Mouse (Mus musculus) midbrain, embryonic 11.5 days (tissue): ENCODE measurements around the gene Hsp90ab1. TPM values are rescaled to one million over a fixed set of nuclear protein-coding genes. Genes with fewer than 3 reads are reported as not detected.

Experiments
- ATAC-seq: fragments of 200-750 bp; cut with Nextera tagmentation; 2 replicates; pipeline ENCODE4 v1.8.0; 2017; ENCODE audit warnings: moderate TSS enrichment, moderate library complexity; ENCODE audit not compliant: low FRiP score
- DNase-seq: peaks from one replicate; pipeline ENCODE4 v3.0.0; 2015; ENCODE audit warnings: low spot score; ENCODE audit errors: missing footprints
- H3K27ac ChIP-seq: fragments of 300-500 bp; sonication (generic); 2 replicates; pipeline ENCODE4 v1.5.1; 2014; ENCODE audit warnings: low read depth, low read length
- H3K27me3 ChIP-seq: fragments of 300-500 bp; sonication (generic); 2 replicates; pipeline ENCODE4 v1.6.1; 2014; ENCODE audit warnings: mild to moderate bottlenecking, low read length, moderate library complexity, mixed read lengths; ENCODE audit not compliant: control insufficient read depth, insufficient read depth
- H3K36me3 ChIP-seq: fragments of 300-500 bp; sonication (generic); 2 replicates; pipeline ENCODE4 v1.6.1; 2014; ENCODE audit warnings: mild to moderate bottlenecking, low read length, moderate library complexity, mixed read lengths; ENCODE audit not compliant: control insufficient read depth, insufficient read depth
- H3K4me1 ChIP-seq: fragments of 300-500 bp; sonication (generic); 2 replicates; pipeline ENCODE4 v1.6.1; 2014; ENCODE audit warnings: low read length; ENCODE audit not compliant: control insufficient read depth, insufficient read depth
- H3K4me2 ChIP-seq: fragments of 300-500 bp; sonication (generic); 2 replicates; pipeline ENCODE4 v1.6.1; 2014; ENCODE audit warnings: mild to moderate bottlenecking, moderate library complexity
- H3K4me3 ChIP-seq: fragments of 300-500 bp; sonication (generic); 2 replicates; pipeline ENCODE4 v1.5.1; 2014; ENCODE audit warnings: low read depth, low read length
- H3K9ac ChIP-seq: fragments of 300-500 bp; sonication (generic); 2 replicates; pipeline ENCODE4 v1.6.1; 2014; ENCODE audit warnings: low read length
- H3K9me3 ChIP-seq: fragments of 300-500 bp; sonication (generic); 2 replicates; pipeline ENCODE4 v1.6.1; 2016; ENCODE audit warnings: low read length; ENCODE audit not compliant: control insufficient read depth
- WGBS: fragments of 180-500 bp; shearing (Covaris S2); extraction: QIAGEN DNeasy Blood & Tissue Kit; methylation state at CpG from one replicate; pipeline ENCODE4 v1.1.7; 2014; 5-methylcytosine and 5-hydroxymethylcytosine counted together
- polyA plus RNA-seq: library from polyadenylated mRNA; unstranded; fragments of >200 nt; fragmentation: Nextera tagmentation; extraction: Ambion mirVana; gene quantifications from 2 replicates; pipeline ENCODE4 v1.2.1, GENCODE M21; 2014

The Hsp90ab1 gene
- polyA plus RNA-seq, 1 experiment from 2014 or later, result 1,690 TPM

DNA sequence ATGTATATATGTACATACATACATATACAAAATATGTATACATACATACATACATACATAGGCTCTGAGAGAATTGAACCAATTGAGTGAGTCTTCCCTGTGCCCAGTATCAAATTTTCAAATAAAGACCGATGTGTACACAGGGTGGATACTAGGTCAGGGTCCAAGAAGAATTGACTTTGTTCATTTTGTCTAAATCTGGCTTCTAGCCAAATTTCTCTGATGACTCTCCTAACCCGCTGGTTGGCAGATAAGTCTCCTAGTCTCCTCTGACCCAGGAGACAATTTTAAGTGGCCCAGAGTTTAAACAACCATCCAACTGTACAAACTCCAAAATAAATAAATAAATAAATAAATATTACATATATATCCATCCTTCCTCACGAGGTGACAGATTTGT lies 25.8 kb upstream of the Hsp90ab1 start:
- Histone ChIP-seq H3K27ac (no peak overlapping the region), H3K9ac (no peak overlapping the region; the same call in 1 of the 2 replicates), H3K4me3 (no peak overlapping the region), H3K9me3 (no peaks in the 10 kb centered on the region), H3K27me3 (peaks cover 48% of the 10 kb centered on the region), H3K4me2 (peak overlapping the region; percentile 72; the same call in 1 of the 2 replicates), H3K36me3 (no peaks in the 10 kb centered on the region), H3K4me1 (peaks cover 37% of the 10 kb centered on the region)
- WGBS, result 54% methylated on average over 3 of the region's 3 CpGs
- no peak for ATAC-seq
- no peak for DNase-seq

DNA sequence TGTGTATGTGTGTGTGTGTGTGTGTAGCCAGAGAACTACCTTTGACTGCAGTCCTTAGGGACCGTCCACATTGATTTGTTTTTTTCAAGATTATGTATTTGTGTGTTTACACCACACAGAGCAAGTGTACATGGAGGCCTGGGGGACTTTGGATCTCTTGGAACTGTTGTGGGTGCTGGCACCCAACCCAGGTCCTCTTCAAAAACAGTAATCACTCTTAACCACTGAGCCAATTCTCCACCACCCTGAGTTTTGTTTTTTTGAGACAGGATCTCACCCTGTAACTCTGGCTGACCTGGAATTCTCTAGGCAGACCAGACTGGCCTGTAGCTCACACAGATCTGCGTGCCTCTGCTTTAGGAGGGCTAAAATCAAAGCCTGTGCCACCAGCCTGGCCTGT lies 25.3 kb upstream of the Hsp90ab1 start:
- WGBS, result 80% methylated on average over 2 of the region's 2 CpGs
- peaks cover 39% of the 10 kb centered on the region for H3K4me1 ChIP-seq
- DNase-seq (no peak), ATAC-seq (no peak)
- no peak overlapping the region for H3K4me3 ChIP-seq
- H3K4me2 ChIP-seq, result no peak overlapping the region
- no peak overlapping the region for H3K9ac ChIP-seq
- H3K27ac ChIP-seq, result no peak overlapping the region
- peaks cover 48% of the 10 kb centered on the region for H3K27me3 ChIP-seq
- no peaks in the 10 kb centered on the region for H3K9me3 ChIP-seq
- no peaks in the 10 kb centered on the region for H3K36me3 ChIP-seq

DNA sequence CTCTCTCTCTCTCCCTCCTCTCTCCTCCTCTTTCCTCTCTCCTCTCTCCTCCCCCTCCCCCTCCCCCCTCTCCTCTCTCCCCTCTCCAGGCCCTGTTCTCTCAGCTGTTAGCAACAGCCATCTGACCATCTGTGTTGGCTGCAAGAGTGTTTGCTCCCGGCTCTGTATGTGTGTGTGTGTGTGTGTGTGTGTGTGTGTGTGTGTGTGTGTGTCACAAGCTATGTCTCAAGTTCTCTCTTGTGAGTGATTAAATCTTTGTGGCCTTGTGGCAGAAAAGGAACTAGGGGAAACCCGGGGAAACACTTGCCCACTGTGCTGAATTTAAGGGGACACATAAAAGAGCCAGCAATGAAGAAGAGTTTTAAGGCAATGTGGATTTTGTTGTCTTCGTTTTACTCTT lies 24.7 kb upstream of the Hsp90ab1 start:
- no peaks in the 10 kb centered on the region for H3K36me3 ChIP-seq
- no peak overlapping the region for H3K4me2 ChIP-seq
- ATAC-seq, result no peak
- H3K9me3 ChIP-seq, result no peaks in the 10 kb centered on the region
- peaks cover 42% of the 10 kb centered on the region for H3K4me1 ChIP-seq
- WGBS, result 50% methylated on average over 3 of the region's 3 CpGs
- DNase-seq, result no peak
- no peak overlapping the region for H3K4me3 ChIP-seq
- H3K9ac ChIP-seq, result no peak overlapping the region
- H3K27ac ChIP-seq, result no peak overlapping the region
- peaks cover 48% of the 10 kb centered on the region for H3K27me3 ChIP-seq

DNA sequence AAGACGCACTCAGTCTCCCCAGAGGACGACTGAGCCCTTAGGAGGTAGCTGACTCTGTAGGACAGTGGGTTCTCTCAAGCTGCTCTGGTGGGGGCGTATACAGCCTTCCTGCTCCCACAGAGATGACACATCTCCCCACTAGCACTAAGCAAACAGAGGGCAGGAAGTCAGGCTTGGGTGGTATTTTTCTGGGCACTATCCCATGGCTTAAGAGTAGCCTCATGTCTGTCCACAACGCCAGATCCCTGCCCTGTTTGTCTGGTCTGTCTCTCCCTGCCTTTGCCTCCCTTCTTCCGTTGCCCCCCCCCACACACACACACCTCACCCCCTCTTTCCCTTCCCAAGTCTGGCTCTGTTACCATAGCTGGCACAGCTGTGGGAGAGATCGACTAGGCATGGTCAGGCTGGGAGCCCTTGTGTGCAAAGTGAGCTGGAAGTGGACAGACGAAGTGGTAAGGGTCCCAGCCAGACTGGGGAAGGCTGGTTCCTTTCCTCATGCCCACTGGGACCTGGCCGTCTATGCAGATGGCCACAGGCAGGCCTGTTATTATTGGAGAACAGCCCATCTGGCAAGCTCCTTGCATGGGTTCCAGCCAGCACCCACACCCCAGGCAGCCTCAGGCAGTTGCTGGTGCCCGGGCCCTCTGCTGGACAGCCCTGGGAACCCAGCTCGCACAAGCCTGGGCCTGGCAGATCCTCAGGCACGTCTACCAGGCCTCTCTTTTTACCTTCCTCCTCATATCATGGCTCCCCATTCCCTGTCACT lies 23.7 kb upstream of the Hsp90ab1 start:
- Histone ChIP-seq H3K9ac (no peak overlapping the region), H3K27me3 (peaks cover 42% of the 10 kb centered on the region), H3K36me3 (no peaks in the 10 kb centered on the region), H3K9me3 (no peaks in the 10 kb centered on the region), H3K27ac (peak overlapping the region; percentile 51), H3K4me1 (peaks cover 42% of the 10 kb centered on the region), H3K4me3 (no peak overlapping the region), H3K4me2 (no peak overlapping the region)
- peak; percentile 90 for DNase-seq
- whole genome bisulfite sequencing, result 28% methylated on average over 11 of the region's 11 CpGs
- peak; percentile 36; the same call in 1 of the 2 replicates for ATAC-seq

DNA sequence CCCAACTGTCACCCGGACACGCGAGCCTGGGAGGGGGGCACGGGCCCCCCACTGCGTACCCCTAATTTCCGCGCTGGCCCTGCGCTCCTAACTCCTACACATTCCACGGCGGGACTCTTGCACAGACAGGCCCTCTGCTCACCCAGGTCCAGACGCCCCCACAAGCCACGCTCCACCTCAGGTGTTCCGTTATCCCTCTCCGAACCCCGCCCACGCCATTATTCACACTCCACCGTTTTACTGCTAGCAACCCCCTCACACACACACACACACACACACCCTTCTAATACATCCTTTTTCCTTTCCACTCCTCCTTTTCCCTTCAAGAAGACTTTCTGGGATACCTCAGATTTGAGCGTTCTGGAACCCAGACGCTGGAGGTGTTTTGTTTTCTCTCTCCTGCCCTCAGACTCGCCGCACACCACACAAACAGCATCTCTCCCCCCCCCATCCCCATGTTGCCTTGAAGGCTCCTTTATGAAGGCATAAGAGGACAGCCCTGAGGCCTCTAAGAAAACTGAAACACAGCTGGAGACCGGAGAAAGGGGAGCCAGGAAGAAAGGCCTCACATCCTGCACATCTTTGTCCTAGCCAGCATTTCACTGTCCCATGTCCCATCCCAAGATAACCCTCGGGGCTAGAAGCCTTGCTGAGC lies 22.8 kb upstream of the Hsp90ab1 start:
- ATAC-seq, result no peak; the same call in 1 of the 2 replicates
- no peak overlapping the region for H3K27ac ChIP-seq
- H3K4me2 ChIP-seq, result peak overlapping the region; percentile 96
- no peak for DNase-seq
- peaks cover 36% of the 10 kb centered on the region for H3K4me1 ChIP-seq
- H3K4me3 ChIP-seq, result peak overlapping the region; percentile 43
- peaks cover 33% of the 10 kb centered on the region for H3K27me3 ChIP-seq
- H3K9me3 ChIP-seq, result no peaks in the 10 kb centered on the region
- no peaks in the 10 kb centered on the region for H3K36me3 ChIP-seq
- 4% methylated on average over 23 of the region's 23 CpGs for WGBS
- H3K9ac ChIP-seq, result peak overlapping the region; percentile 68

DNA sequence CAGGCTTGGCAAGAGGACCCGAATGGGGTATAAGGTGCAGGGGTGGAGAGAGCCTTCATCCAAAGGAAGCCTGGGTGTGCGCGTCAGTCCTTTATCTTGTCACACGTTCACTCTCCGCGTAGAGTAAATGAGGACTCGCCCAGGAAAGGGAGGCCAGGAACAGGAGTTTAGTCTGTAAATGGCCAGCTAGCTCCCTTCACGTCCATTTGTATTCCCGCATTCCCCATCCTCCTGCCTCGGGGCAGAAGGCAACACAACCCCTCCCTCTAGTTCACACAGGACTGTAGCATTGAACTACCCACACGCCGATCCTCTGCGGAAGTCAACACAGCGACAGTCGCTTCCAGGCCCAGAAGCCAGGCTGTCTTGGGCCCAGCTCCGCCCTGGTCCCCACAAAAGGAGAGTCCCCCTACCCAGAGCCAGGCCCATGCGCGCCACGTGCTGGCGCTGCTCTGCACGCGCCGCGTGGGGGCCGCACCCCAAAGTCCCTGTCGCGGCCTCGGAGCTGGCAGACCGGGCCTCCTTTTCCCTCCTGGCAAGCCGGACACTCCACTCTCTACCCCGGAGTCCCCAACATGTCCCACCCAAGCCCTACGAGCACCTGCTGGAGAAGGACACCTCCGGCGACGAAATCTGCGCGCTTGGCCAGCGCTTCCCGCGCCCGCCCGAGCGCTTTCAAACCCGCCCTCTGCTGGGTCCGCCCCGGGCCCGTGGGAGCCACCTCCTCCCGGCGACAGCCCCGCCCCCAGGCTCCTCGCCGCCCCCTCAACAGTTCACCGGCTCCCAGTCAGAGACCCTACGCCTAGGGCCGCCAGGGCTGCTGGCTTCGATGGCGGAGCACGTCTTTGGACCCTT lies 22.0 kb upstream of the Hsp90ab1 start:
- ATAC-seq (peak; percentile 71), DNase-seq (peak; percentile 95)
- 1% methylated on average over 58 of the region's 58 CpGs for WGBS
- peak overlapping the region; percentile 68 for H3K9ac ChIP-seq
- H3K27me3 ChIP-seq, result peaks cover 26% of the 10 kb centered on the region
- H3K27ac ChIP-seq, result no peak overlapping the region
- H3K4me3 ChIP-seq, result peak overlapping the region; percentile 43
- H3K4me1 ChIP-seq, result peaks cover 36% of the 10 kb centered on the region
- no peaks in the 10 kb centered on the region for H3K36me3 ChIP-seq
- peak overlapping the region; percentile 96 for H3K4me2 ChIP-seq
- no peaks in the 10 kb centered on the region for H3K9me3 ChIP-seq

DNA sequence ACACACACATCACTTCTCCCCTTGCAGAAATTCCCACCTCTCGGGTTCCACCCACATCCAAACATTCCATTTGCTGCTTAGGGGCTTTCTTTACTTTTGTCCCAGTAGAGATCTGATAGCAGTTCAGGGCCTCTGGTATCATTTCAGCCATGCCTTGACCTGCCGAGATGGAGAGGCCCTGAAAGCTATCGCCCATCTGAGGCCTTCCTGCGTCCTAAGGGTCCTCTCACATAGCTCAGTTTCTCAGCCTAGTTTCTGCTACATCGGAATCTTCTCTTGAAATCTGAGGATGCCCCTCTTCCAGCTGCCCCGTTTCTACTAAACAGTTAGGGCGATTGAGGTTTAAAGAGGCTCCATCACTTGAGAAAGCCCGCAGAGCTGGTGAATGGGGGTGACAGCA lies 21.1 kb upstream of the Hsp90ab1 start:
- H3K9ac ChIP-seq, result peak overlapping the region; percentile 68
- WGBS, result 47% methylated on average over 8 of the region's 8 CpGs
- peak overlapping the region; percentile 43; the same call in 1 of the 2 replicates for H3K4me3 ChIP-seq
- no peak for DNase-seq
- ATAC-seq, result no peak
- H3K4me1 ChIP-seq, result peaks cover 29% of the 10 kb centered on the region
- H3K4me2 ChIP-seq, result peak overlapping the region; percentile 96
- H3K27ac ChIP-seq, result no peak overlapping the region
- H3K27me3 ChIP-seq, result peaks cover 21% of the 10 kb centered on the region
- H3K9me3 ChIP-seq, result no peaks in the 10 kb centered on the region
- no peaks in the 10 kb centered on the region for H3K36me3 ChIP-seq

DNA sequence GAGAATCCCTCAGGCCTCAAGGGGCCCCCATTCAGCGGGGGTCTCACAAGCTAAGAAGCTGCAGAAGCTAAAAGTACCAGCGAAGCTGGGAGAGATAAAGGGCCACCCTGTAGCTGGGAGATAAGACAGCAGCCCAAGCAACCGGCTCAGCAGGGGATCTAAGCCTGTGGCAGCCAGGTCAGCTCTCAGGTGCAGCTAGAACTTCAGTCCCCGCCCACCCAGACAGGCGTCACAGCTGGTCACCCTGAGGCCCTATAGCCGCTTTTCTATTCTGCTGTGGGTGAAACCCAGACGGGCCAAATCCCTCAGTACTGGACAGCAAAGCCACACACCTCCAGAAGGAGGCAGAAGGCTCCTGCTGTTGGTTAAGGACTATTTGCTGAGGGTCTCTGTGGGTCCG lies 20.4 kb upstream of the Hsp90ab1 start:
- WGBS, result 14% methylated on average over 8 of the region's 8 CpGs
- Histone ChIP-seq H3K9ac (no peak overlapping the region), H3K9me3 (no peaks in the 10 kb centered on the region), H3K4me3 (no peak overlapping the region), H3K27me3 (peaks cover 21% of the 10 kb centered on the region), H3K4me2 (no peak overlapping the region), H3K36me3 (no peaks in the 10 kb centered on the region), H3K27ac (no peak overlapping the region), H3K4me1 (peaks cover 27% of the 10 kb centered on the region)
- ATAC-seq (no peak), DNase-seq (no peak)
